In genomic region chr9:3001006-3001405, GRCm38 (mm10) we compare ENCODE assay signal across 13 mouse cellular contexts. TPM values are rescaled to one million over a fixed set of nuclear protein-coding genes. Genes with fewer than 3 reads are reported as not detected.
DNase-seq lines count a peak whose midpoint lies in the region.
"Not testable (repeated sequence)": the region's sequence is repeated elsewhere in the genome, so short reads cannot be mapped to it uniquely, and the experiment has no call there.
"Had no signal": no experiment of that assay in that cellular context is flagged by ENCODE, and none has a peak within 500 bp of the region (broad histone marks: within the 10 kb centered on the region; RNA-seq: fewer than 3 reads in every experiment).

No protein-coding gene starts in this region.

- DNase-seq in cerebellum, adult 11-12 months, result peak; percentile 4
- peak; percentile 60 for DNase-seq in heart, adult 11 months
- peak; percentile 18 for DNase-seq in heart, postnatal 4 days
- DNase-seq in layer of hippocampus, adult 9-10 months (ENCODE audit: low spot score), result peak; percentile 20
- DNase-seq in left cerebral cortex, postnatal 25 days (ENCODE audit: low spot score in 2 of 2), result peak; percentile 28 to 30
- DNase-seq in monocyte, adult 2 months (ENCODE audit: low read depth in 1 of 2, low spot score in 2 of 2), result peak; percentile 16 to 23
- DNase-seq in spleen, postnatal 14 days (ENCODE audit: low spot score in 2 of 2), result peak; percentile 17 to 18
- peak; percentile 35 for DNase-seq in thymus, postnatal 14 days

- intact Hi-C loops in left cerebral cortex, postnatal 25 days (cut with DNase I), result not testable (repeated sequence)

RNA-seq across cellular contexts. Expression of gene Gm10722, which starts 0.3 kb away (rescaled TPM):
- total RNA-seq in heart, postnatal 4 days (2021), result not detected
- total RNA-seq in left cerebral cortex, postnatal 25 days (2021), result not detected
- total RNA-seq: adrenal gland, adult 8-10 months; gastrocnemius, postnatal 36 days; hematopoietic stem cell, adult 5-6 weeks; layer of hippocampus, adult 2 months; left cerebral cortex, postnatal 36 days had no signal

RNA-seq across cellular contexts. Expression of gene Gm11168, which starts 2.1 kb away (rescaled TPM):
- total RNA-seq in heart, postnatal 4 days (2021), result not detected
- not detected for total RNA-seq in left cerebral cortex, postnatal 25 days (2021)
- total RNA-seq: gastrocnemius, postnatal 36 days; layer of hippocampus, adult 2 months; left cerebral cortex, postnatal 36 days had no signal

RNA-seq across cellular contexts. Expression of gene Gm10721, which starts 11.9 kb away (rescaled TPM):
- total RNA-seq in heart, postnatal 4 days (2021), result under 1 TPM in 1 of 2 experiments, not detected in 1; 0.93 TPM
- total RNA-seq in left cerebral cortex, postnatal 25 days (2021), result not detected
- total RNA-seq: gastrocnemius, postnatal 36 days; left cerebral cortex, postnatal 36 days had no signal

RNA-seq across cellular contexts. Expression of gene Gm10720, which starts 14.4 kb away (rescaled TPM):
- not detected for total RNA-seq in heart, postnatal 4 days (2021)
- not detected for total RNA-seq in left cerebral cortex, postnatal 25 days (2021)
- total RNA-seq: adrenal gland, adult 8-10 months; gastrocnemius, postnatal 36 days; hematopoietic stem cell, adult 5-6 weeks; layer of hippocampus, adult 2 months; left cerebral cortex, postnatal 36 days had no signal

RNA-seq across cellular contexts. Expression of gene Gm10719, which starts 16.2 kb away (rescaled TPM):
- under 1 TPM; 0.52 to 0.54 TPM for total RNA-seq in heart, postnatal 4 days (2021)
- not detected for total RNA-seq in left cerebral cortex, postnatal 25 days (2021)

Comparison
In these comparisons a context has a peak if more than half of its experiments do, and no peak if none do; other contexts are left out.
1. Peak in every context shown above with its lines: DNase-seq.
2. DNase-seq: peak in every context shown above with its lines; median percentile 60 in heart, adult 11 months; 35 in thymus, postnatal 14 days; 29 in left cerebral cortex, postnatal 25 days; 20 in layer of hippocampus, adult 9-10 months; 20 in monocyte, adult 2 months; 18 in heart, postnatal 4 days; 18 in spleen, postnatal 14 days; 4 in cerebellum, adult 11-12 months.